Mouse (Mus musculus) limb, embryonic 11.5 days (tissue): Measurements from ENCODE around the gene Hipk2. TPM values are rescaled to one million over a fixed set of nuclear protein-coding genes. Genes with fewer than 3 reads are reported as not detected.

ENCODE experiments used
- ATAC-seq: fragments of 200-750 bp; cut with Nextera tagmentation; 2 replicates; pipeline ENCODE4 v1.8.0; 2017; ENCODE audit warnings: low read depth; ENCODE audit not compliant: insufficient number of reproducible peaks, low FRiP score, low TSS enrichment
- DNase-seq: peaks from one replicate; pipeline ENCODE4 v3.0.0-alpha.2; 2015; ENCODE audit warnings: low spot score
- H3K27ac ChIP-seq: fragments of 300-500 bp; sonication (generic); replicated peaks from 2 replicates; pipeline ENCODE4 v1.5.1; 2014; ENCODE audit warnings: low read depth, mild to moderate bottlenecking, low read length
- H3K27me3 ChIP-seq: fragments of 300-500 bp; sonication (generic); 2 replicates; pipeline ENCODE4 v1.6.1; 2014; ENCODE audit warnings: mild to moderate bottlenecking, low read length, mixed read lengths; ENCODE audit not compliant: control insufficient read depth, insufficient read depth
- H3K36me3 ChIP-seq: fragments of 300-500 bp; sonication (generic); 2 replicates; pipeline ENCODE4 v1.6.1; 2014; ENCODE audit warnings: mild to moderate bottlenecking, low read length, moderate library complexity, mixed read lengths; ENCODE audit not compliant: control insufficient read depth, insufficient read depth
- H3K4me1 ChIP-seq: fragments of 300-500 bp; sonication (generic); 2 replicates; pipeline ENCODE4 v1.6.1; 2014; ENCODE audit warnings: low read length, mixed read lengths; ENCODE audit not compliant: control insufficient read depth, insufficient read depth
- H3K4me2 ChIP-seq: fragments of 300-500 bp; sonication (generic); 2 replicates; pipeline ENCODE4 v1.6.1; 2014; ENCODE audit warnings: low read depth, mild to moderate bottlenecking, moderate library complexity; ENCODE audit not compliant: severe bottlenecking
- H3K4me3 ChIP-seq: fragments of 300-500 bp; sonication (generic); 2 replicates; pipeline ENCODE4 v1.5.1; 2014; ENCODE audit warnings: low read depth, low read length
- H3K9ac ChIP-seq: fragments of 300-500 bp; sonication (generic); 2 replicates; pipeline ENCODE4 v1.6.1; 2014; ENCODE audit warnings: mild to moderate bottlenecking, low read length
- H3K9me3 ChIP-seq: fragments of 300-500 bp; sonication (generic); 2 replicates; pipeline ENCODE4 v1.6.1; 2016; ENCODE audit warnings: low read length; ENCODE audit not compliant: control insufficient read depth
- WGBS: fragments of 180-500 bp; shearing (Covaris S2); extraction: QIAGEN DNeasy Blood & Tissue Kit; methylation state at CpG from one replicate; pipeline ENCODE4 v1.1.7; 2014; 5-methylcytosine and 5-hydroxymethylcytosine counted together
- polyA plus RNA-seq: library from polyadenylated mRNA; unstranded; fragments of >200 nt; fragmentation: Nextera tagmentation; extraction: Ambion mirVana; gene quantifications from 2 replicates; pipeline ENCODE4 v1.2.1, GENCODE M21; 2014

The Hipk2 gene
- polyA plus RNA-seq, 1 experiment from 2014 or later: 20.5 TPM

DNA sequence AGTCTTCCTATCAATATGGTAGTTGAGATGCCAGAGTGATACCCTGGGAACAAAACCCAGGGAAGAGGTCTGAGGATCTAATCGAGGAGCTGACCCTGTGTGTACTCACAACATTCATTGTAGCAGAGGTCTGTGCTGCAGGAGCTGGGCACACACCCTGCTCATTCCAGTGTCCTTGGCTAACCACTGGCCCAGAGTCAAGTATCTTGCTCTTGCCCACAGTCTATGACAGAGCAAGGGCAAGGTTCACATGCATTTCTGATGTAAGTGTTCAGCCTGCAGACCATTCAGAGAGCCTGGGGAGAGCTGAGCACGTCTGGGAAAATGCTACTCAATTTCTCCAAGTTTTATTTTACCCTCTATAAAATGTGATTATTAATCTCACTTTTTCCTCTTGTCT, 122.2 kb downstream of the Hipk2 start:
- DNase-seq (no peak), ATAC-seq (no peak)
- H3K9me3 ChIP-seq: no peaks in the 10 kb centered on the region
- H3K36me3 ChIP-seq: no peaks in the 10 kb centered on the region; the same call in 1 of the 2 replicates
- H3K4me2 ChIP-seq: no peak overlapping the region
- no peak overlapping the region for H3K9ac ChIP-seq
- H3K27ac ChIP-seq: no peak overlapping the region
- no peaks in the 10 kb centered on the region for H3K27me3 ChIP-seq
- no peaks in the 10 kb centered on the region for H3K4me1 ChIP-seq
- H3K4me3 ChIP-seq: no peak overlapping the region
- WGBS: 90% methylated on average over 2 of the region's 2 CpGs

DNA sequence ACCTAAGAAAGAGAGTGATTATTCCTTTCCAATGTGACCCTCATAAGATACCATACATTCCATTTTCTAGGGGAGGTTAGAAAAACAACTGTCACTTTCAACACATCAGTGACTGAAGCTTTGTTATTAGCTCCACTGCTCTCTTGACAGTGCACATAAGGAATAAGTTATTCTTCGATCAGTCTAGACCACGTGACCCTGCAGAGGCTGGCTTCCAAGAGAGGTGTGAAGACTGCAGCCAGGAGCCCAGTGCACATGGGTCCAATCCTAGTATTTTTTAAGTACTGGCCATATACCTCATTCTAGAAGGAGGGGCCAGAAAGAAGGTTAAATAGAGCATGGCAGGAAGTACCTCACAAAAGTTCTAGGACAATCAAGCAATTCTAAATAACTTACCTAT, 122.9 kb downstream of the Hipk2 start:
- no peak overlapping the region for H3K27ac ChIP-seq
- H3K9ac ChIP-seq: no peak overlapping the region
- H3K4me3 ChIP-seq: no peak overlapping the region
- DNase-seq: no peak
- H3K27me3 ChIP-seq: no peaks in the 10 kb centered on the region
- H3K36me3 ChIP-seq: no peaks in the 10 kb centered on the region; the same call in 1 of the 2 replicates
- H3K9me3 ChIP-seq: no peaks in the 10 kb centered on the region
- WGBS: 71% methylated on average over 2 of the region's 2 CpGs
- no peaks in the 10 kb centered on the region for H3K4me1 ChIP-seq
- no peak overlapping the region for H3K4me2 ChIP-seq
- no peak for ATAC-seq

DNA sequence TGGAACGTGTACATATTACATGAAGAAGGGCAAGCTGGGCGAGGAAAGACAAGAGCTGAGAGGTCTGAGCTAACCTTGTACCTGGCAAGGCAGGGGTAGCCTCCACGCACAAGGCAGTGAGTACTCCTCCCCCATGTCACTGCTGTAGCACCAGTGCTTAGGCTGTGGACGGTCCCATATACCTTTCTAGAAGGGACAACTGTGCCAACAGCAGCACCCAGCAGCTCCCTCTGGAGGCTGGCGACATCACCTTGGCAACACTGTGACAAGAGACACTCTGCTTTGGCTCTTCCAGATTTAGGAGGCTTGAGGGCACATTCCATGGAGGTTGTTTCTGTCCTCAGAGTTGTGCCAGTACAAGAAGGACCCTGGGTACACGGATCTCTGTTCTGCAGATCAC, 123.5 kb downstream of the Hipk2 start:
- H3K27ac ChIP-seq: no peak overlapping the region
- ATAC-seq: no peak
- no peak for DNase-seq
- H3K4me1 ChIP-seq: no peaks in the 10 kb centered on the region
- no peaks in the 10 kb centered on the region; the same call in 1 of the 2 replicates for H3K36me3 ChIP-seq
- H3K27me3 ChIP-seq: no peaks in the 10 kb centered on the region
- no peak overlapping the region for H3K4me2 ChIP-seq
- no peaks in the 10 kb centered on the region for H3K9me3 ChIP-seq
- no peak overlapping the region for H3K9ac ChIP-seq
- H3K4me3 ChIP-seq: no peak overlapping the region
- 87% methylated on average over 6 of the region's 6 CpGs for WGBS

DNA sequence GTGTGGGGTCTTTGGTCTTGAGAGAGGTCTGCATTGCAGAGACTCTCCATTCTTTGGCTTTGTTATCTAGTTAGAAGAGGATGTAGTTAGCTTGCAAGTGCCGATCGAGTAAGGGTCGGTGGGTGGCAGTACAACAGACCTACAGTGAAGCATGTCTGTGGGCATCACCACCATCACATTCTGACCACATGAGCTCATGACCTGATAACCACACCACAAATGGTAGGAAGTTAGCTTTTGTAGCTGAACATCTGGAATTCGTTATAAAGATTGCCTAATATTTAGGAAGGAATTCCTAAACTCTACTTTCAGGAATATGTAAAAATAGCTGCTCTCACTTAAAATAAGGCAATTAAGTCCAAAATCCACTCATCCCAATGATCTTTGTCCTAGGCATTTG, 127.9 kb downstream of the Hipk2 start:
- H3K4me2 ChIP-seq: no peak overlapping the region
- peaks cover 2% of the 10 kb centered on the region; the same call in 1 of the 2 replicates for H3K36me3 ChIP-seq
- DNase-seq: no peak
- H3K4me1 ChIP-seq: no peaks in the 10 kb centered on the region
- no peak for ATAC-seq
- no peak overlapping the region for H3K9ac ChIP-seq
- H3K9me3 ChIP-seq: no peaks in the 10 kb centered on the region
- H3K27ac ChIP-seq: no peak overlapping the region
- 80% methylated on average over 4 of the region's 4 CpGs for WGBS
- no peak overlapping the region for H3K4me3 ChIP-seq
- H3K27me3 ChIP-seq: no peaks in the 10 kb centered on the region

DNA sequence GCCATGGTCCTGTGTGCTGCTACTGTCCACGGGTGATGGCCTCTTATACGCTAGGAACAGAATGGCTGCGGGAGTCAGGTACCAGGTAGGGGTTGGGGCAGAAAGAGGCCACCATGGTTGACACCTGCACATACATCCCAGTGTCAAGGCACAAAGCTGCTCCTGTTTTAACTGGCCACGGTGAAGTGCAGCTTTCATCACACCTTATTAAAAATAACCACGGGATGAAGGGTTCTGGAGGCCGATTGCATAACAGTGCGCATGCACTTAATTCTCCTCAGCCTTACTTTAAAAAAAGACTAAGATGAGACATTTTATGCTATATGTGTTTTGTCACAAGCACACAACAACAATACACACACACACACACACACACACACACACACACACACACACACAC, 132.6 kb downstream of the Hipk2 start:
- Histone ChIP-seq H3K27me3 (no peaks in the 10 kb centered on the region), H3K4me3 (no peak overlapping the region), H3K27ac (no peak overlapping the region), H3K4me2 (no peak overlapping the region), H3K9me3 (no peaks in the 10 kb centered on the region), H3K4me1 (no peaks in the 10 kb centered on the region), H3K36me3 (peaks cover 7% of the 10 kb centered on the region; the same call in 1 of the 2 replicates), H3K9ac (no peak overlapping the region)
- ATAC-seq (no peak), DNase-seq (no peak)
- WGBS: 95% methylated on average over 7 of the region's 7 CpGs

DNA sequence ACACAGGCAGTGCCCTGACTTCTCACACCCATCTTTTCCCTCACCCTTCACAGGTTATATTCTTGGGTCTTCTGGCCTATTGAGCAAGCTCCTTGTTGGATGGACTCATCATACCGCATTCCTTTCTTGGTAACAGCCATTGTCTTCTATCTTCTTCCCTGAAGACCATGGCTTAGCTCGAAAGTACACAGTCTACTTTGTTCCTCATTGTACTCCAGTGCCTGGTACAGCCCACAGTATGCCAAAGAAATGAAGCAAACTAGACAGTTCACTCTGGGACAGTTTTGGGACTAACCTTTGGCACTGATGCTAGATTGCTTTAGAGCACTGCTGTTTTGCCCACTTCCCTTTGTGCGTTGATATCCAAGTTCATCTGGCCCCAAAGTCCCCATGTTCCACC, 133.5 kb downstream of the Hipk2 start:
- Histone ChIP-seq H3K9me3 (no peaks in the 10 kb centered on the region), H3K4me1 (no peaks in the 10 kb centered on the region), H3K9ac (no peak overlapping the region), H3K27ac (no peak overlapping the region), H3K4me3 (no peak overlapping the region), H3K4me2 (no peak overlapping the region), H3K27me3 (no peaks in the 10 kb centered on the region), H3K36me3 (peaks cover 7% of the 10 kb centered on the region; the same call in 1 of the 2 replicates)
- DNase-seq: no peak
- ATAC-seq: no peak
- WGBS: 94% methylated on average over 3 of the region's 3 CpGs

DNA sequence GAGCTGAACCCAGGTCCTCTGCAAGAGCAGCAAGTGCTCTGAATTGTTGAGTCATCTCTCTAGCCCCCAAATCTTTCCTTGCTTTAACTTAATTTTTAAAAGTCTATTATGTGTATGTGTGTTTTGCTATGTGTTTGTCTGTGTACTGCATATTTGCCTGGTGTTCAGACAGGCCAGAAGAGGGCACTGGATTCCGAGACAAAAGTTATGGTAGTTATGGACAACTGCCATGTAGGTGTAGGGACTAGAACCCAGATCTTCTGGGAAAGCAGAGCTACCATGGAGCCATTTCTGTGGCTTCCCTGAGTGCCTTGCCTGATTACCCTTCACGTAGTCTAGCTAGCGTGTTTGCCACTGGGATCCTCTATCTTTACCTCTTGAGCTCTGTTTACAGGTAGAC, 134.9 kb downstream of the Hipk2 start:
- H3K4me3 ChIP-seq: no peak overlapping the region
- ATAC-seq (no peak), DNase-seq (no peak)
- H3K36me3 ChIP-seq: peaks cover 9% of the 10 kb centered on the region; the same call in 1 of the 2 replicates
- no peak overlapping the region for H3K9ac ChIP-seq
- H3K4me2 ChIP-seq: no peak overlapping the region
- H3K4me1 ChIP-seq: no peaks in the 10 kb centered on the region
- H3K27me3 ChIP-seq: no peaks in the 10 kb centered on the region
- H3K27ac ChIP-seq: no peak overlapping the region
- WGBS: 99% methylated on average over 3 of the region's 3 CpGs
- no peaks in the 10 kb centered on the region for H3K9me3 ChIP-seq

DNA sequence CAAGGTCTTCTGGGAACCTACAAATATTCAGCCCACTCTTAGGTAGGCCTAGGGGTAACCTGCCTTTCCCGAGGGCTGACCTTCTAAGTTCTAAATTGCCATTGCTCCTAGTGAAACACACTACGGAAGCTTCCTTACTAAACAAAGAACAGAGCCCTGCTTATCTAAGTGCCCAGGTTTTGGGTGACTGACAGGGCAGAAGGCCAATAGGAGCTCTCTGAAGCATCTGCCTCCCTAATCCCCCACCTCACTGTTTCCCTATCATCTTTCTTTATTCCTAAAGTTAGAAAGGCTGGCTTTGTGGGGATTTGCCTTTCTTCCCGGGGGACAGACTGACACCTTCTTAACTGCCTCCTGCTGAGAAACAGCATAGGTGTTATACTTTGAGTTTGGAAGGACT, 136.7 kb downstream of the Hipk2 start:
- H3K4me3 ChIP-seq: no peak overlapping the region
- H3K4me2 ChIP-seq: no peak overlapping the region
- peaks cover 11% of the 10 kb centered on the region; the same call in 1 of the 2 replicates for H3K36me3 ChIP-seq
- no peak overlapping the region for H3K9ac ChIP-seq
- no peaks in the 10 kb centered on the region for H3K27me3 ChIP-seq
- H3K4me1 ChIP-seq: no peaks in the 10 kb centered on the region
- DNase-seq (no peak), ATAC-seq (no peak)
- WGBS: 57% methylated on average over 3 of the region's 3 CpGs
- H3K27ac ChIP-seq: no peak overlapping the region
- H3K9me3 ChIP-seq: no peaks in the 10 kb centered on the region

DNA sequence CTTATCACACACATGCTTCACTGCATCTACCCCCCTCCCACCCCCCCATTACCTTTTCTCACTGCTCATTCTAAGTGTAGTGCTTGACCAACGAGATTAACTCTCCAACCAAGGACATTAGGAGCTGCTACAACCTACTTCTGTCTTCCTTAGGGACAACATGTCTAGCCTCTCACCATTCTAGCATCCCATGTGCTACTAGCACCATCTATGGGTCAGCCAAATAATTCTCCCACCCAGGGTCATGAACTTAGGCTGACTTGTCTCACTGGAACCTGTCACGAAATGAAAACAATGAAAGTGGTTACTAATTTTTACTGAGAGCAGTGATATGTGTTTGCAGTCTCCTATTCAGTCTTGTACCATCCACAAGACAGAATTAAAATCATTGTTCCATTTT, 138.2 kb downstream of the Hipk2 start:
- DNase-seq (no peak), ATAC-seq (no peak)
- H3K36me3 ChIP-seq: peaks cover 13% of the 10 kb centered on the region
- H3K27me3 ChIP-seq: no peaks in the 10 kb centered on the region
- H3K27ac ChIP-seq: no peak overlapping the region
- no peaks in the 10 kb centered on the region for H3K4me1 ChIP-seq
- no peak overlapping the region for H3K9ac ChIP-seq
- no peaks in the 10 kb centered on the region for H3K9me3 ChIP-seq
- H3K4me2 ChIP-seq: no peak overlapping the region
- no peak overlapping the region for H3K4me3 ChIP-seq
- 81% methylated on average over 2 of the region's 2 CpGs for WGBS
